ENCODE assay signal across 9 mouse cellular contexts in genomic region chr19:8817001-8817400, GRCm38 (mm10). TPM values are rescaled to one million over a fixed set of nuclear protein-coding genes. Genes with fewer than 3 reads are reported as not detected.
DNase-seq lines count a peak whose midpoint lies in the region; ATAC-seq and TF ChIP-seq lines count a peak whose summit lies in the region.
"Had no signal": no experiment of that assay in that cellular context is flagged by ENCODE, and none has a peak within 500 bp of the region (broad histone marks: within the 10 kb centered on the region; RNA-seq: fewer than 3 reads in every experiment).

No protein-coding gene starts in this region.

- H3K27ac ChIP-seq in kidney, embryonic 16.5 days (ENCODE audit: low read length), result no peak overlapping the region
- H3K27ac ChIP-seq in embryonic fibroblast, embryonic 13.5 days (ENCODE audit: insufficient read depth, low read length), result no peak overlapping the region
- H3K27ac ChIP-seq in limb, embryonic 12.5 days, result no peak overlapping the region
- no peak overlapping the region for H3K27ac ChIP-seq in neural tube, embryonic 15.5 days (replicated peaks)

- peaks cover 28% of the 10 kb centered on the region for H3K4me1 ChIP-seq in kidney, embryonic 16.5 days (ENCODE audit: insufficient read depth, low read length)
- no peaks in the 10 kb centered on the region; the same call in 1 of the 2 replicates for H3K4me1 ChIP-seq in embryonic fibroblast, embryonic 13.5 days (ENCODE audit: control insufficient read depth, insufficient read depth, low read length)
- H3K4me1 ChIP-seq in limb, embryonic 12.5 days (replicated peaks), result peaks cover 29% of the 10 kb centered on the region
- peaks cover 48% of the 10 kb centered on the region for H3K4me1 ChIP-seq in neural tube, embryonic 15.5 days

- no peaks in the 10 kb centered on the region for H3K9me3 ChIP-seq in kidney, embryonic 16.5 days (ENCODE audit: low read length)
- H3K9me3 ChIP-seq in limb, embryonic 12.5 days, result no peaks in the 10 kb centered on the region
- H3K9me3 ChIP-seq in neural tube, embryonic 15.5 days (replicated peaks), result no peaks in the 10 kb centered on the region

- ATAC-seq in kidney, embryonic 16.5 days (ENCODE audit: low FRiP score, low TSS enrichment), result no peak
- no peak for ATAC-seq in limb, embryonic 12.5 days (ENCODE audit: insufficient number of reproducible peaks, insufficient read depth, low FRiP score, low TSS enrichment, low read depth)
- ATAC-seq in neural tube, embryonic 15.5 days (ENCODE audit: low FRiP score), result no peak

- WGBS in kidney, embryonic 16.5 days, result 82% methylated on average over 3 of the region's 3 CpGs
- WGBS in limb, embryonic 12.5 days, result 85% methylated on average over 3 of the region's 3 CpGs
- WGBS in neural tube, embryonic 15.5 days, result 84% methylated on average over 3 of the region's 3 CpGs

- intact Hi-C loops in left cerebral cortex, postnatal 25 days (cut with DNase I), result loop anchor here (5.0 kb wide), 2 partner anchors 60 to 250 kb away; partner anchors contain the start of gene Nxf1

- TF ChIP-seq POLR2A in embryonic fibroblast, embryonic 13.5 days (IDR thresholded peaks at IDR 0.05; ENCODE audit: low read depth, low read length), result no peak

- peaks cover 29% of the 10 kb centered on the region for H3K36me3 ChIP-seq in kidney, embryonic 16.5 days (ENCODE audit: insufficient read depth, low read length)
- H3K36me3 ChIP-seq in limb, embryonic 12.5 days, result peaks cover 50% of the 10 kb centered on the region
- peaks cover 25% of the 10 kb centered on the region for H3K36me3 ChIP-seq in neural tube, embryonic 15.5 days

- H3K4me3 ChIP-seq in kidney, embryonic 16.5 days (ENCODE audit: low read length), result no peak overlapping the region
- H3K4me3 ChIP-seq in embryonic fibroblast, embryonic 13.5 days (ENCODE audit: insufficient read depth, low read length), result peak overlapping the region; percentile 3; the same call in 1 of the 2 replicates
- H3K4me3 ChIP-seq in limb, embryonic 12.5 days (replicated peaks), result peak overlapping the region; percentile 15; the same call in 1 of the 2 replicates
- H3K4me3 ChIP-seq in neural tube, embryonic 15.5 days (replicated peaks), result peak overlapping the region; percentile 7; the same call in 1 of the 2 replicates

- no peak overlapping the region; the same call in 1 of the 2 replicates for H3K9ac ChIP-seq in kidney, embryonic 16.5 days (replicated peaks; ENCODE audit: low read length)
- H3K9ac ChIP-seq in limb, embryonic 12.5 days (replicated peaks), result peak overlapping the region; percentile 47
- peak overlapping the region; percentile 0; the same call in 1 of the 2 replicates for H3K9ac ChIP-seq in neural tube, embryonic 15.5 days (replicated peaks)

- TF ChIP-seq CTCF in embryonic fibroblast, embryonic 13.5 days (IDR thresholded peaks at IDR 0.05; ENCODE audit: borderline replicate concordance, insufficient read depth, low read length), result no peak

- no peak for DNase-seq in kidney, adult 18-20 months
- DNase-seq in left cerebral cortex, postnatal 25 days (ENCODE audit: low spot score in 2 of 2), result no peak
- no peak for DNase-seq in lung, postnatal 36 days
- DNase-seq in MN1 (ENCODE audit: low spot score), result no peak

- peak overlapping the region; percentile 7 for H3K4me2 ChIP-seq in kidney, embryonic 16.5 days (replicated peaks; ENCODE audit: low read depth, low read length)
- H3K4me2 ChIP-seq in limb, embryonic 12.5 days, result peak overlapping the region; percentile 99
- H3K4me2 ChIP-seq in neural tube, embryonic 15.5 days, result peak overlapping the region; percentile 22

- H3K27me3 ChIP-seq in kidney, embryonic 16.5 days (ENCODE audit: insufficient read depth, low read length), result no peaks in the 10 kb centered on the region
- H3K27me3 ChIP-seq in limb, embryonic 12.5 days, result no peaks in the 10 kb centered on the region
- no peaks in the 10 kb centered on the region for H3K27me3 ChIP-seq in neural tube, embryonic 15.5 days (replicated peaks)

RNA-seq across cellular contexts. Expression of gene Ttc9c, which starts 2.1 kb away (rescaled TPM):
- polyA plus RNA-seq in kidney, embryonic 16.5 days (2015; fragmentation: Nextera tagmentation; extraction: Ambion mirVana), result 53.0 and 63.0 TPM in 2 replicates
- 52.8 and 68.7 TPM in 2 replicates for polyA plus RNA-seq in embryonic fibroblast, embryonic 13.5 days (2011; ENCODE audit: insufficient read length, low read depth, missing spikeins)
- 70.3 and 77.2 TPM in 2 replicates for polyA plus RNA-seq in limb, embryonic 12.5 days (2016; fragmentation: Nextera tagmentation; extraction: Ambion mirVana)
- polyA plus RNA-seq in neural tube, embryonic 15.5 days (2015; fragmentation: Nextera tagmentation; extraction: Ambion mirVana), result 54.2 and 57.3 TPM in 2 replicates
- 10 to 100 TPM; 35.1 to 35.5 TPM for total RNA-seq in left cerebral cortex, postnatal 25 days (2021)

RNA-seq across cellular contexts. Expression of gene Hnrnpul2, which starts 2.8 kb away (rescaled TPM):
- polyA plus RNA-seq in kidney, embryonic 16.5 days (2015; fragmentation: Nextera tagmentation; extraction: Ambion mirVana), result 5.4 and 5.9 TPM in 2 replicates
- 78.5 and 98.7 TPM in 2 replicates for polyA plus RNA-seq in embryonic fibroblast, embryonic 13.5 days (2011; ENCODE audit: insufficient read length, low read depth, missing spikeins)
- 6.0 and 6.7 TPM in 2 replicates for polyA plus RNA-seq in limb, embryonic 12.5 days (2016; fragmentation: Nextera tagmentation; extraction: Ambion mirVana)
- 5.1 and 5.9 TPM in 2 replicates for polyA plus RNA-seq in neural tube, embryonic 15.5 days (2015; fragmentation: Nextera tagmentation; extraction: Ambion mirVana)
- 100 to 1,000 TPM; 110 to 112 TPM for total RNA-seq in left cerebral cortex, postnatal 25 days (2021)

RNA-seq across cellular contexts. Expression of gene AC129217.1, which starts 12.6 kb away (rescaled TPM):
- polyA plus RNA-seq in kidney, embryonic 16.5 days (2015; fragmentation: Nextera tagmentation; extraction: Ambion mirVana), result not detected in 2 replicates
- 43.8 and 73.0 TPM in 2 replicates for polyA plus RNA-seq in embryonic fibroblast, embryonic 13.5 days (2011; ENCODE audit: insufficient read length, low read depth, missing spikeins)
- polyA plus RNA-seq in limb, embryonic 12.5 days (2016; fragmentation: Nextera tagmentation; extraction: Ambion mirVana), result not detected in 2 replicates
- not detected in 2 replicates for polyA plus RNA-seq in neural tube, embryonic 15.5 days (2015; fragmentation: Nextera tagmentation; extraction: Ambion mirVana)
- not detected for total RNA-seq in left cerebral cortex, postnatal 25 days (2021)
- polyA plus RNA-seq: brain, embryonic 14.5 days had no signal

RNA-seq across cellular contexts. Expression of gene Zbtb3, which starts 14.6 kb away (rescaled TPM):
- 6.2 and 6.4 TPM in 2 replicates for polyA plus RNA-seq in kidney, embryonic 16.5 days (2015; fragmentation: Nextera tagmentation; extraction: Ambion mirVana)
- 1.4 and 2.0 TPM in 2 replicates for polyA plus RNA-seq in embryonic fibroblast, embryonic 13.5 days (2011; ENCODE audit: insufficient read length, low read depth, missing spikeins)
- 6.1 and 6.2 TPM in 2 replicates for polyA plus RNA-seq in limb, embryonic 12.5 days (2016; fragmentation: Nextera tagmentation; extraction: Ambion mirVana)
- 6.5 TPM in 2 replicates for polyA plus RNA-seq in neural tube, embryonic 15.5 days (2015; fragmentation: Nextera tagmentation; extraction: Ambion mirVana)
- total RNA-seq in left cerebral cortex, postnatal 25 days (2021), result 1 to 10 TPM; 5.9 to 7.1 TPM

RNA-seq across cellular contexts. Expression of gene Polr2g, which starts 18.6 kb away (rescaled TPM):
- polyA plus RNA-seq in kidney, embryonic 16.5 days (2015; fragmentation: Nextera tagmentation; extraction: Ambion mirVana), result 168 and 176 TPM in 2 replicates
- 93.9 and 96.0 TPM in 2 replicates for polyA plus RNA-seq in embryonic fibroblast, embryonic 13.5 days (2011; ENCODE audit: insufficient read length, low read depth, missing spikeins)
- polyA plus RNA-seq in limb, embryonic 12.5 days (2016; fragmentation: Nextera tagmentation; extraction: Ambion mirVana), result 174 and 189 TPM in 2 replicates
- 143 and 147 TPM in 2 replicates for polyA plus RNA-seq in neural tube, embryonic 15.5 days (2015; fragmentation: Nextera tagmentation; extraction: Ambion mirVana)
- total RNA-seq in left cerebral cortex, postnatal 25 days (2021), result 100 to 1,000 TPM; 107 to 113 TPM

Comparison
In these comparisons a context has a peak if more than half of its experiments do, and no peak if none do; other contexts are left out.
1. H3K4me2 ChIP-seq: peak in every context shown above with its lines; median percentile 99 in limb, embryonic 12.5 days; 22 in neural tube, embryonic 15.5 days; 7 in kidney, embryonic 16.5 days.
2. RNA of gene Hnrnpul2, which starts 2.8 kb away (polyA plus RNA-seq): 78.5 to 98.7 TPM in embryonic fibroblast, embryonic 13.5 days; 6.0 to 6.7 TPM in limb, embryonic 12.5 days, 5.4 to 5.9 TPM in kidney, embryonic 16.5 days and 5.1 to 5.9 TPM in neural tube, embryonic 15.5 days; every median in the first group is over 10 times any median in the second.
3. RNA of gene AC129217.1, which starts 12.6 kb away (polyA plus RNA-seq): 43.8 to 73.0 TPM in embryonic fibroblast, embryonic 13.5 days; not detected in kidney, embryonic 16.5 days, not detected in limb, embryonic 12.5 days and not detected in neural tube, embryonic 15.5 days; every median in the first group is over 10 times any median in the second.